Mouse (Mus musculus): Measurements from ENCODE around the gene Olfr330. TPM values are rescaled to one million over a fixed set of nuclear protein-coding genes. Genes with fewer than 3 reads are reported as not detected.
A peak's percentile ranks its signal among the peaks of the same experiment; 100 is the strongest.
"Not testable (repeated sequence)": the region's sequence is repeated elsewhere in the genome, so short reads cannot be mapped to it uniquely, and the experiment has no call there.

The Olfr330 gene
- total RNA-seq, 1 experiment: not detected

DNA sequence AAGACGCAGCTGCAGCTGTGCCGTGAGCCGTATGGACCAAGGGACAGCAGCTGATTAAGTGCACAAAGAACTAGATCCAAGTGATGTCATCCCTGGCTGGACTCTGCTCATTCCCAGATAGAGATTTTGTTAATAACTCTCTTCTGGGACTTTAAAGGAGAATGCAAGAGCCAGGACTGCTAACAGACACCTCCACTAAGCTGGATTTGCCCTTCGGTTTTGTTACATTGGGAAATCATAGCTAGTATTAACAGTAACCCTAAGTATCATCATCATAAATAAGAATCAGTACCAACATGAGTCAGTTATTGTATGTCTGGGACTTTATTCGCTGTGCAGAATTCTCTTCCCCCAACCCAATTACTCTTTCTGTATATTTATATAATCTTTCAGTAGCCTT lies 11.7 kb upstream of the Olfr330 start, which contains the start of gene Olfr329-ps:
Gene Olfr329-ps (minus strand): TSS at position 101 of the 400 bp plus-strand sequence.
- no peaks in the 10 kb centered on the region for H3K36me3 ChIP-seq (ENCODE audit: control insufficient read depth, insufficient read depth, low read length, poor library complexity, severe bottlenecking)
- no peak within 1 kb of the TSS for H3K4me3 ChIP-seq (ENCODE audit: insufficient read depth in 1 of 2, low read depth in 1 of 2, low read length in 2 of 2, poor library complexity in 1 of 2, severe bottlenecking in 1 of 2)
- in situ Hi-C loops (cut with MboI; ENCODE audit: low sequenced_read_pairs in 2 of 2, unreplicated experiment in 2 of 2): no loop called here
- no peaks in the 10 kb centered on the region for H3K4me1 ChIP-seq (ENCODE audit: control insufficient read depth in 2 of 2, insufficient read depth in 2 of 2, low read length in 2 of 2, poor library complexity in 1 of 2)
- DNase-seq (ENCODE audit: low read depth, low spot score): no peak
- H3K27ac ChIP-seq (ENCODE audit: insufficient read depth, low read depth, low read length, poor library complexity, severe bottlenecking): no peak within 1 kb of the TSS
- TF ChIP-seq MAFK (IDR thresholded peaks at IDR 0.05; ENCODE audit: insufficient read depth, low read depth, low read length): no peak
- TF ChIP-seq ZC3H11A (IDR thresholded peaks at IDR 0.05; ENCODE audit: borderline replicate concordance, low read depth, low read length): no peak
- no peak for TF ChIP-seq HCFC1 (IDR thresholded peaks at IDR 0.05; ENCODE audit: borderline replicate concordance, insufficient read depth, low read length)
- TF ChIP-seq CHD2 (IDR thresholded peaks at IDR 0.05; ENCODE audit: low read depth, low read length): no peak
- TF ChIP-seq ZNF384 (IDR thresholded peaks at IDR 0.05; ENCODE audit: low read depth, low read length): no peak
- no peaks in the 10 kb centered on the region for H3K9me3 ChIP-seq (ENCODE audit: control insufficient read depth, insufficient read depth, low read depth, low read length)
- H3K9ac ChIP-seq (ENCODE audit: insufficient read depth, low read depth, low read length, poor library complexity, severe bottlenecking): no peak within 1 kb of the TSS

DNA sequence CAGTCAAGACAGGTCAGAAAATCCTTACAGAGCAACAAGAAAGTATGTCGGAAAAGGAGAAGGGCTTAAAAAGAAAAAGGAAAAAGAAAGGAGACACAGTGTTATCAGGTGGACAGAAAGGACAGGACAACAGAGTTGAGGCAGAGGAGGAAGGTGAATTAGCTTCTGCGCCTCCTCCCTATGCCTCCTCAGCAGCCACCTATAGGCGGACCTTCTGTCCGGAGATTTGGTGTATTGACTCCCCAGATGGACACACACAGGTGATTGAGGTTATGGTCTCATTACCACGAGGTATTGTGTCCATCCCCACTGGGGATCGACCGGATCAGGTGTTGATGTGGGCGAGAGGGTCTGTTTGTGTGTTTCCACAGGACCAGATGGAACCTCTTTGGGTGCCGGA lies 14.9 kb downstream of the Olfr330 start:
- H3K4me3 ChIP-seq (ENCODE audit: insufficient read depth in 1 of 2, low read depth in 1 of 2, low read length in 2 of 2, poor library complexity in 1 of 2, severe bottlenecking in 1 of 2); H3K36me3 ChIP-seq (ENCODE audit: control insufficient read depth, insufficient read depth, low read length, poor library complexity, severe bottlenecking); DNase-seq (ENCODE audit: low read depth, low spot score); H3K27ac ChIP-seq (ENCODE audit: insufficient read depth, low read depth, low read length, poor library complexity, severe bottlenecking); in situ Hi-C loops (cut with MboI; ENCODE audit: low sequenced_read_pairs in 2 of 2, unreplicated experiment in 2 of 2); H3K9me3 ChIP-seq (ENCODE audit: control insufficient read depth, insufficient read depth, low read depth, low read length); H3K9ac ChIP-seq (ENCODE audit: insufficient read depth, low read depth, low read length, poor library complexity, severe bottlenecking); H3K4me1 ChIP-seq (ENCODE audit: control insufficient read depth in 2 of 2, insufficient read depth in 2 of 2, low read length in 2 of 2, poor library complexity in 1 of 2): not testable (repeated sequence)

DNA sequence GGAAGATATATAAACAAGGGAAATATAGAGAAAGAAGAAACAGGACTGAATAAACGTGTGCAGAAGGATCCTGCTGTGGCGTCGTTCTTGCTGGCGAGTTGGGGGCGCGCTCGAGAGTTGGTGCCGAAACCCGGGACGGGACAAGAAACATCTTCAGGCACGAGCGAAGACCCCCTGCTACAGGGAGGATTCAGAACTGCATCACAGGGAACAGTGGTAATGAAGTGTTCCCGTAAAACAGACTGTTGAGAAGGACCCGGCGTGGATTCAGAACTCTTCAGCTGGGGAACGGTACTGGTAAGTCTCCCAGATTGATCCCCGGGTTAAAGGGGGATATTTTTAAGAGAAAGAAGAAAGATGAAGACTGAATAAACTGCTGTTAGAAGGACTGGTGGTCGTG lies 15.7 kb downstream of the Olfr330 start:
- H3K36me3 ChIP-seq (ENCODE audit: control insufficient read depth, insufficient read depth, low read length, poor library complexity, severe bottlenecking); H3K9ac ChIP-seq (ENCODE audit: insufficient read depth, low read depth, low read length, poor library complexity, severe bottlenecking); H3K9me3 ChIP-seq (ENCODE audit: control insufficient read depth, insufficient read depth, low read depth, low read length); in situ Hi-C loops (cut with MboI; ENCODE audit: low sequenced_read_pairs in 2 of 2, unreplicated experiment in 2 of 2); H3K27ac ChIP-seq (ENCODE audit: insufficient read depth, low read depth, low read length, poor library complexity, severe bottlenecking); H3K4me3 ChIP-seq (ENCODE audit: insufficient read depth in 1 of 2, low read depth in 1 of 2, low read length in 2 of 2, poor library complexity in 1 of 2, severe bottlenecking in 1 of 2); H3K4me1 ChIP-seq (ENCODE audit: control insufficient read depth in 2 of 2, insufficient read depth in 2 of 2, low read length in 2 of 2, poor library complexity in 1 of 2); DNase-seq (ENCODE audit: low read depth, low spot score): not testable (repeated sequence)

DNA sequence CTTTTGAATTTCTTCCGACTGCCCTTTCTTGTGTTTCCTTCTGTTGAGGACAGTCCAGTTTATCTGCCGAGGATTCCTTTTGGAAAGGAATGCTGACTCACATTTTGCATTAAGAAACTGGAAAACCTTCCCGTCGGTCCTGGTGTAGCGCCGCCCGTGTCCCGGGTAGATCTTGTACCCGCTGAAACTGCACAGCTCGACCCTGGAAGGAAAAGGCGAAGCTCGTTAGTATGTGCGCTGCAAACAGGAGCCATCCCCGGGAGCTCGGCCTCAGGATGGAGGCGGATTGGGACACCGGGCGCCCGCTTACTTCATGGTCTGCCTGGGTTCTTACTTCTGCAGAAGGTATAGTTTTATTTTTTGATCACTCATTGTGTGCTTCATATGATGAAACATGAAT lies 25.6 kb downstream of the Olfr330 start:
- H3K9me3 ChIP-seq (ENCODE audit: control insufficient read depth, insufficient read depth, low read depth, low read length); DNase-seq (ENCODE audit: low read depth, low spot score); in situ Hi-C loops (cut with MboI; ENCODE audit: low sequenced_read_pairs in 2 of 2, unreplicated experiment in 2 of 2); H3K27ac ChIP-seq (ENCODE audit: insufficient read depth, low read depth, low read length, poor library complexity, severe bottlenecking); H3K4me1 ChIP-seq (ENCODE audit: control insufficient read depth in 2 of 2, insufficient read depth in 2 of 2, low read length in 2 of 2, poor library complexity in 1 of 2); H3K36me3 ChIP-seq (ENCODE audit: control insufficient read depth, insufficient read depth, low read length, poor library complexity, severe bottlenecking); H3K9ac ChIP-seq (ENCODE audit: insufficient read depth, low read depth, low read length, poor library complexity, severe bottlenecking): not testable (repeated sequence)
- peak overlapping the region; percentile 31 to 48; a peak in 3 of 4 replicates for H3K4me3 ChIP-seq (ENCODE audit: insufficient read depth in 1 of 2, low read depth in 1 of 2, low read length in 2 of 2, poor library complexity in 1 of 2, severe bottlenecking in 1 of 2)

DNA sequence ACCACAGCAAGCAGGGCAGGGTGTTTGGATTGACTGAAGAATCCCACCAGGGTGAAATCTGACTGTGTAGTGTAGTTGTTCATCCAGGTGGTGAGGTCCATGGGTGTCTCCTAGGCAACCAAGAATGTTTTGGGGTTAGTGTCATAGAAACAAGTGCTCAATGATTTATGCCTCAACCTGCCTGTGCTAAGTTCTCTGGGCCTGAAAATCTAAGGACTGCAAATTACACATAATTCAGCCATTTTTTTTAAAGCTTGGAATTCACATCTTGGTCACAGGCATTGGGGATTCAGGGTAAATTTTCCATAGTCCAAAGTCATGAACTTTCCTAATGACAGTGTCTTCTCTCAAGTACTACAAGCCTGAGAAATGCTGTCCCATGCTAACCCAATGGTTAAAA lies 32.2 kb downstream of the Olfr330 start, which contains the start of gene Olfr331:
Gene Olfr331 (minus strand): TSS at position 101 of the 400 bp plus-strand sequence.
- DNase-seq (ENCODE audit: low read depth, low spot score); H3K36me3 ChIP-seq (ENCODE audit: control insufficient read depth, insufficient read depth, low read length, poor library complexity, severe bottlenecking); H3K9me3 ChIP-seq (ENCODE audit: control insufficient read depth, insufficient read depth, low read depth, low read length); H3K9ac ChIP-seq (ENCODE audit: insufficient read depth, low read depth, low read length, poor library complexity, severe bottlenecking); H3K27ac ChIP-seq (ENCODE audit: insufficient read depth, low read depth, low read length, poor library complexity, severe bottlenecking); H3K4me1 ChIP-seq (ENCODE audit: control insufficient read depth in 2 of 2, insufficient read depth in 2 of 2, low read length in 2 of 2, poor library complexity in 1 of 2); H3K4me3 ChIP-seq (ENCODE audit: insufficient read depth in 1 of 2, low read depth in 1 of 2, low read length in 2 of 2, poor library complexity in 1 of 2, severe bottlenecking in 1 of 2); in situ Hi-C loops (cut with MboI; ENCODE audit: low sequenced_read_pairs in 2 of 2, unreplicated experiment in 2 of 2): not testable (repeated sequence)
